Mouse (Mus musculus) forebrain, embryonic 10.5 days (tissue): ENCODE measurements at regions not wholly inside any gene's neighbourhood (a gene's known extent, or its start where the extent isn't known, plus 50 kb on each side); places are given as distances from the start of the nearest gene placed in this dataset.

ENCODE experiments used
- DNase-seq: peaks from one replicate; pipeline ENCODE4 v3.0.0-alpha.2; 2017; ENCODE audit warnings: low spot score; ENCODE audit errors: extremely low spot score
- H3K27ac ChIP-seq: fragments of 300-500 bp; sonication (generic); 2 replicates; pipeline ENCODE4 v1.5.1; 2016; ENCODE audit warnings: mild to moderate bottlenecking
- H3K27me3 ChIP-seq: fragments of 300-500 bp; sonication (generic); 2 replicates; pipeline ENCODE4 v1.6.1; 2016; ENCODE audit warnings: mild to moderate bottlenecking; ENCODE audit not compliant: poor library complexity, severe bottlenecking
- H3K36me3 ChIP-seq: fragments of 300-500 bp; sonication (generic); replicated peaks from 2 replicates; pipeline ENCODE4 v1.6.1; 2016; ENCODE audit warnings: mild to moderate bottlenecking, moderate library complexity
- H3K4me1 ChIP-seq: fragments of 300-500 bp; sonication (generic); 2 replicates; pipeline ENCODE4 v1.6.1; 2016
- H3K4me3 ChIP-seq: fragments of 300-500 bp; sonication (generic); 2 replicates; pipeline ENCODE4 v1.5.1; 2016; ENCODE audit warnings: mild to moderate bottlenecking, moderate library complexity
- H3K9me3 ChIP-seq: fragments of 300-500 bp; sonication (generic); 2 replicates; pipeline ENCODE4 v1.6.1; 2016; ENCODE audit warnings: mild to moderate bottlenecking, moderate library complexity
- WGBS: fragments of 180-500 bp; shearing (Covaris S2); methylation state at CpG from one replicate; pipeline ENCODE4 v1.1.7; 2016; 5-methylcytosine and 5-hydroxymethylcytosine counted together

DNA sequence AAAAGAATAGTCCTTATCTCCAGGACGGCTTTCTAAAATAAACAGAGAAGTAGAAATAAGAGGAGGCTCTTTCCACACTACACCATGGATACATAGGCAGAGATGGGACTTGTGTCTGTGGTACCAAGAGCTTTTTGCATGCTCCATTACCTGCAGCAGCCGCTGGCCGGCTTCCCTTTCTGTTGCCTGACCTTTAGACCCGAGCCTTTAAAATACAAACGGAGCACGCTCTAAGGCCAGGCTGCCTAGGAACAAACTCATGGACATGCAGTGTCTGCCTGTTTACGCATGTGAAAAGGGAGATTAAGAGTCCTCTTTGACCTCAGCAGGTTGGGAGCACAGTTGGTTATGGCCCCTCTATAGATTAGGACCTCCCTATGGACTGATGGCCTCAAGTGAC is 81.1 kb upstream of the Egr2 start:
- H3K4me1 ChIP-seq, result peaks cover 15% of the 10 kb centered on the region
- peaks cover 6% of the 10 kb centered on the region for H3K27me3 ChIP-seq
- H3K4me3 ChIP-seq, result no peak overlapping the region
- no peaks in the 10 kb centered on the region for H3K36me3 ChIP-seq
- H3K9me3 ChIP-seq, result 0 out of 2 replicates have a peak, but pooled peaks cover 5% of the 10 kb centered on the region
- H3K27ac ChIP-seq, result no peak overlapping the region
- no peak for DNase-seq
- WGBS, result 30% methylated on average over 7 of the region's 7 CpGs

DNA sequence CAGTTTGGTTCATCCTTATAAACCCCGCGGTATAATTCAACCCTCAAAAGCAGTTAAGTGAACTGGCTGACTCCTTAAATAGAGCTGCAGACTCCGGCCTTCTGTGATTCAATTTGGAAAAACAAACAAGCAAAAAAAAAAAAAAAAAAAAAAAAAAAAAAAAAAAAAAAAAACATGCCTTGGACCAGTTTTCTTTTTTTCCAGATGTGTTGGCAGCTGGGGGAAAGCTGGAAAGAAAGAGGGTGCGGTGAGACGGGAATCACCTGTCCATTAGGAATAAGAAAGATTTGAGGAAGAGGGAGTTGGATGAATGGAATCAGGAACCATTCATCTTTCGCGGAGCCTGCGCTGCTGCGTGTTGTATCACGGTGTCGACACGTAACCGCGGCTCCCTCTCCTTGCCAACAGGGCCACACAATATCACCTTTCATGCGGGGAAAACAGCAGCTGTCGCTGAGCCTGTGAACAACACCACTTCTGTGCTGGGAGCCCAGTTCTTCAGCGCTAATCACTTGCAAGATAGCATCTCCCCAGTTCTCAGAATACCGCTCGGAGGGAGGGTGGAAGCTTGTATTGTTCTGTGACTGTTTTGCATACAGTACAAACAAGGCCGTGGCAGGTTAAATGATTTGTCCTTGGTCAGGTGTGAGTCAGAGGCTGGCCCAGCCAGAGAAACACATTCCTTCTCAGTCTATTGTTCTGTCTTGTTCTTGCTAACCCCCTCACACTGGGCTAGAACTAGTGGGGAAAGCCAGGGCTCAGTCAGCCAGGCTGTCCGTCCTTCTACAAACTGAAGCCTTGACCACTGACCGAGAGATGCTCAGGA is 76.6 kb upstream of the Egr2 start:
- peak; percentile 21 for DNase-seq
- Histone ChIP-seq H3K36me3 (no peaks in the 10 kb centered on the region), H3K27ac (no peak overlapping the region), H3K4me1 (peaks cover 15% of the 10 kb centered on the region), H3K4me3 (peak overlapping the region; percentile 9; the same call in 1 of the 2 replicates), H3K27me3 (peaks cover 13% of the 10 kb centered on the region), H3K9me3 (0 out of 2 replicates have a peak, but pooled peaks cover 5% of the 10 kb centered on the region)
- 38% methylated on average over 22 of the region's 22 CpGs for WGBS

DNA sequence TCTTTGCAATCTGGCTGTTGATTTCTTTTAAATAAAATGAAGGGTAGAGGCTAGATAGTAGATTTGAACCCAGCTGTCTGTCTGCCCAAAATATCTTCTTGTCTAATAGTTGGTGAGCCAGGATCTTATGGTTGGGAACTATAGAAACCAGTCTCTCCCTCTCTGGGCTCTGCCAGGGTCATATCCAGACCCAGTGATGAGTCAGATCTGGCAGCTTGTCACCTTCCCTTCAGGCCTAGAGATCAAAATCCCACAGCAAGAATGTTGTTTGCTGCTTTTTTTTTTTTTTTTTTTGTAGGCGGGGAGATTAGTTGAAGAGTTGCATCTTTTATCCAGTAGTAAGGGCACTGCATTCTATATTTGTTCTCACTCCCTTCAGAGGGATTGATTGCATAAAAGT is 74.0 kb upstream of the Egr2 start:
- no peak overlapping the region for H3K4me3 ChIP-seq
- H3K4me1 ChIP-seq, result peaks cover 7% of the 10 kb centered on the region
- 54% methylated on average over 1 of the region's 1 CpGs for WGBS
- H3K9me3 ChIP-seq, result 0 out of 2 replicates have a peak, but pooled peaks cover 5% of the 10 kb centered on the region
- peaks cover 13% of the 10 kb centered on the region for H3K27me3 ChIP-seq
- H3K27ac ChIP-seq, result no peak overlapping the region
- H3K36me3 ChIP-seq, result no peaks in the 10 kb centered on the region
- DNase-seq, result no peak

DNA sequence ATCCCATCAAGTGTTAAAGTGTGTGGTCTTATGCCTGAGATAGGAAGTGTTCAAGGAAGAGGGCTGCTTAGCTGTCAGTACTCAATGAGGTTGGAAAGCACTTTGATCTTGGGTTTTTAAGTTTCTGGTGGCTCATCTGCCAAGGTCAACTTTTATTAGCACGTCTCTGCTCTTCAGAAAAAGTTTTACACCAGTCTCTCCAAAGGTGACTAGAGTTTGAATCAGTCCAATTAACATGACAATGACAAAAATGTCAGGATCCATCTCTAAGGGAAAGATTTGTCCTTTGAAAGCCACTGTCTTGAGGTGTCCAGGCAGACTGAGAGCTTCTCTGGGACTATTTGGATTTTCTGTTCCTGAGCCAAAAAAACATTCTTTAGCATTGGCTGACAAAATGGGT is 73.4 kb upstream of the Egr2 start:
- no peak for DNase-seq
- 68% methylated on average over 1 of the region's 1 CpGs for WGBS
- Histone ChIP-seq H3K9me3 (0 out of 2 replicates have a peak, but pooled peaks cover 5% of the 10 kb centered on the region), H3K4me1 (peaks cover 7% of the 10 kb centered on the region), H3K4me3 (no peak overlapping the region), H3K27ac (no peak overlapping the region), H3K36me3 (no peaks in the 10 kb centered on the region), H3K27me3 (peaks cover 13% of the 10 kb centered on the region)

DNA sequence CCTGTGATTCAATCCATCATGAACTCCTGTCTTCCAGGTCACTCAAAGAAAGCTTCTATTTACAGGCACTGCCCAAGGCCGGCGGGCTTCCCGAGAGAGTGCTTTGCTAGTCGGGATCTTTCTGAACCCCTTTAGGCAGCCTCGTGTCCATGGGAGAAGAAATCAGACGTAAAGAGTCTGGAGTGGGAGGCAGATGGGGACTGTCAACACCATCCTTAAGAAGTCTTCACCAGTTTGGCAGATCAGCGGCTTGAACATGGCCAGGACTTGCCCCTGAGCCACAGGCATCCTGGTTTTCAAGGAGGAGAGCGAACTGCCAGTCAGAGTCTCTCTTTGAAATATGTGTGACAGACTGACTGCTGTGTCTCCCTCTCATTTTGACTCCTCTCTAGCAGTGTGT is 66.6 kb upstream of the Egr2 start:
- DNase-seq, result no peak
- Histone ChIP-seq H3K27ac (no peak overlapping the region), H3K27me3 (no peaks in the 10 kb centered on the region), H3K9me3 (no peaks in the 10 kb centered on the region), H3K4me1 (peaks cover 7% of the 10 kb centered on the region), H3K4me3 (no peak overlapping the region), H3K36me3 (no peaks in the 10 kb centered on the region)
- WGBS, result 75% methylated on average over 8 of the region's 8 CpGs

DNA sequence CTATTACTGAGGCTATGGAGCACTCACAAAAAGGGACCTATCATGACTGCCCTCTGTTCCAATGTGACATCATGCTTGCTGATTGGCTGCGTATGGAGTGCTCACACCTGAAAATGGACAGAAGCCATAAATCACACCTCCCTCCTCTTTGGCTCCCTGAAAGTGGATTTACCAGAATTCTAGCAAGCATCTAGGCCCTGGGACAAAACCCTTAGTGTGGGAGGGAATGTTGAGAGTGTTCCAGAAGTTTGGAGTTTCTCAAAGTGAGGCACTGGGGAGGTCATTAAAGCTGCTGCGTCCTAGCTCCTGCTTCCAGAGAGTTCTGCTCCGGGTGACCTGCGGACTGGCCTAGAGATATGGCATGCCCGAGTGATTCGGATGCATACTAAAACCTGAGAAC is 62.3 kb upstream of the Egr2 start:
- H3K27ac ChIP-seq, result no peak overlapping the region
- no peak for DNase-seq
- H3K36me3 ChIP-seq, result no peaks in the 10 kb centered on the region
- H3K9me3 ChIP-seq, result no peaks in the 10 kb centered on the region
- 89% methylated on average over 6 of the region's 6 CpGs for WGBS
- no peak overlapping the region for H3K4me3 ChIP-seq
- H3K27me3 ChIP-seq, result no peaks in the 10 kb centered on the region
- peaks cover 7% of the 10 kb centered on the region for H3K4me1 ChIP-seq

DNA sequence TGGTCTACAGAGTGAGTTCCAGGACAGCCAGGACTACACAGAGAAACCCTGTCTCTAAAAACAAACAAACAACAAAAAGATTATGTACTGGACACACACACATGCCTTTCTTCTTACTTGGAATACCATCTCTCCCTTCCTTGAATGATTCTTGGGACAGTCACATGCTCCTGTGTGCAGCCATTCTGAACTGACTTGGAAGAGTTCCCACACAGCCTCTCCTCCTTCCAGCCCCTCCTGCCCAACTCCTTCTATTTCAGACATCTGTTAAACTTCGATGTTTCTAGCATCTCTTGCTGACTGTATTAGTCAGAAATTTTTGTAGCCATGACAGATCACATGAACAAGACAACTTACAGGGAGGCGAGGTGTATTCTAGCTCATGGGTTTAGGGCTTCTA is 60.9 kb upstream of the Egr2 start:
- peaks cover 3% of the 10 kb centered on the region for H3K4me1 ChIP-seq
- H3K27ac ChIP-seq, result no peak overlapping the region
- H3K9me3 ChIP-seq, result no peaks in the 10 kb centered on the region
- whole genome bisulfite sequencing, result 89% methylated on average over 2 of the region's 2 CpGs
- no peak for DNase-seq
- no peaks in the 10 kb centered on the region for H3K27me3 ChIP-seq
- no peaks in the 10 kb centered on the region for H3K36me3 ChIP-seq
- H3K4me3 ChIP-seq, result no peak overlapping the region

DNA sequence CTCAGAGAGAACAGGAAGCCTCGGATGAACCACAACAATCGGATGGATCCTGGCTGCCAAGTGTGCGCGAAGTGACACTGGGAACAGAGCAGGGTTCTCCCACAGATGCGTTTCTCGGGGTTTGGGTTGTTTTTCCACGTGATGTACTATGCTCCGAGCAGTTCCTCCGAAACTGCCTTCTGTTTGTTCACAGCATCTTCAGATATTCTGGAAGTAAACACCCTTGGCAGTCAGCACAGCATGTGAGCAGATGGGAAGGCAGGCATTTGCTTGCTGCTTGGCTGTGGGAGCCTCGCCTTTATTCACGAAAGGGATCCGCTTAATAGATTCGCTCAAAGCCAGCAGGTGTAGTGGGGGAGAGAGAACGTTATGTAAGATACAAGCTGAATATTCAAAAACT is 53.0 kb upstream of the Egr2 start:
- 71% methylated on average over 14 of the region's 14 CpGs for WGBS
- Histone ChIP-seq H3K4me1 (peaks cover 7% of the 10 kb centered on the region), H3K9me3 (peaks cover 8% of the 10 kb centered on the region), H3K4me3 (no peak overlapping the region), H3K27me3 (no peaks in the 10 kb centered on the region), H3K27ac (no peak overlapping the region), H3K36me3 (no peaks in the 10 kb centered on the region)
- DNase-seq, result no peak

DNA sequence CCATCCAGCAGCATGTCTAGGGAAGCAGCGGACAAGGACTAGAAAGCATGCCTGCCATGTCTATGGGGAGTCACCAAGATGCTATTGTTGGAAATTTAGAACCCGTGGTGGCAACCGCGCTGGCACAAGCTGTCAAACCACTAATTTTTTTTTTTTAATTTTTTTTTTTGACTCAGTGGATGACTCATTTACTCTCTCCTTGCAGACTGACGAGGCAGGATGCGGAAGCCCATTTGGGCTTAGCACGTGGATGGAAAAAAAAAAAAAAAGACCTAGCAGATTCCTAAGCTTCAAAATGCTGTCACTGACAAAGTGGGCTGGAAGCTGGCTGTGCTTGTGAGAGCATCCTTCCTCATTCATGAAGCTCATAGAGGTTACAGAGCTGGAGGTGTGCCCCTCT is 51.9 kb upstream of the Egr2 start:
- Histone ChIP-seq H3K27me3 (no peaks in the 10 kb centered on the region), H3K9me3 (peaks cover 8% of the 10 kb centered on the region), H3K36me3 (no peaks in the 10 kb centered on the region), H3K4me3 (no peak overlapping the region), H3K4me1 (peaks cover 7% of the 10 kb centered on the region), H3K27ac (no peak overlapping the region)
- no peak for DNase-seq
- 80% methylated on average over 7 of the region's 7 CpGs for WGBS

DNA sequence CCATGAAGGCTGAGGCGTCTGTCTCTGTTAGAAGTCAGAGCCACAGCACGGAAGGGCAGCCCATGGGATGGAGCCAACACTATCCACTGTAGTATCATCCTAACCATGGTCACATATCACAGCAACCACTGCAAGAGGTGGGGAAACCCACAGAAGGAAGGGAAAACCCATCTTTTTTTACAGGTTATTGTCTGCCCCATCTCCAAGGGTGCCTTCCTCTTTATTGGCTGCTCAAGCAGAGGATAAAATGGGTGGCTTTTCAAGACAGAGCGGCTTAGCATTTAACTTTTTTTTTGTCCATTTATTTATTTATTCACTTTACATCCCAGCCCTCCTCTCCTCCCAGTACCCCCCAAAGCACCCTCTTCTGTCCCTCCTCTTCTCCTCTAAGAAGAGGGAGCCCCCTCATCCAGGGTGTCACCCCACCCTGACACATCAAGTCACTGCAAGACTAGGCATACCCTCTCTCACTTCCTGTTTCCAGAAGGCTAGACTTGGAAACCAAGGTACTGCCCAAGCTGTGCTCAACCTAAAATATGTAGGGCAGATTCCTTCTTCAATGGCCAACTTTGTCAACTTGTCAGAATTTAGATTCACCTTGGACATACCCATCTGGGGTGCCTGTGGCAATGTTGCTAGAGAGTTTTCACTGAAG is 51.1 kb upstream of the Egr2 start:
- Histone ChIP-seq H3K27me3 (no peaks in the 10 kb centered on the region), H3K4me3 (no peak overlapping the region), H3K4me1 (peaks cover 5% of the 10 kb centered on the region), H3K36me3 (no peaks in the 10 kb centered on the region), H3K27ac (no peak overlapping the region), H3K9me3 (peaks cover 8% of the 10 kb centered on the region)
- no peak for DNase-seq
- 83% methylated on average over 3 of the region's 3 CpGs for WGBS
